Mouse (Mus musculus): ENCODE data around the gene Samd11. TPM values are rescaled to one million over a fixed set of nuclear protein-coding genes. Genes with fewer than 3 reads are reported as not detected.
A peak's percentile ranks its signal among the peaks of the same experiment; 100 is the strongest.

Gene Samd11
- 0.12 and 0.24 TPM in 2 replicates for polyA plus RNA-seq (2015; fragmentation: Nextera tagmentation; extraction: Ambion mirVana)

- TF ChIP-seq CTCF (IDR thresholded peaks at IDR 0.05) (no peak), EP300 (IDR thresholded peaks at IDR 0.05) (no peak)
- peak; percentile 13 for DNase-seq (ENCODE audit: low spot score)
- 5% methylated on average over 26 of the region's 26 CpGs for WGBS
- Histone ChIP-seq H3K4me2 (replicated peaks; ENCODE audit: low read depth, low read length) (no peak within 1 kb of the TSS), H3K27me3 (replicated peaks; ENCODE audit: insufficient read depth, low read length) (peaks cover 20% of the 10 kb centered on the region), H3K9me3 (ENCODE audit: low read length) (no peaks in the 10 kb centered on the region), H3K4me3 (ENCODE audit: low read depth, low read length) (no peak within 1 kb of the TSS; the same call in 1 of the 2 replicates), H3K4me1 (ENCODE audit: insufficient read depth, low read depth, low read length) (0 out of 2 replicates have a peak, but pooled peaks cover 2% of the 10 kb centered on the region), H3K27ac (ENCODE audit: low read length) (no peak within 1 kb of the TSS), H3K36me3 (ENCODE audit: insufficient read depth, low read length) (no peaks in the 10 kb centered on the region), H3K9ac (replicated peaks; ENCODE audit: low read depth) (no peak within 1 kb of the TSS)
- ATAC-seq, result peak; percentile 30; the same call in 1 of the 2 replicates
These were observed at the start of gene Samd11 for GRCm38 (mm10) chr4:156255078-156255839. Gene Samd11 (minus strand): TSS chr4:156255657.

DNA sequence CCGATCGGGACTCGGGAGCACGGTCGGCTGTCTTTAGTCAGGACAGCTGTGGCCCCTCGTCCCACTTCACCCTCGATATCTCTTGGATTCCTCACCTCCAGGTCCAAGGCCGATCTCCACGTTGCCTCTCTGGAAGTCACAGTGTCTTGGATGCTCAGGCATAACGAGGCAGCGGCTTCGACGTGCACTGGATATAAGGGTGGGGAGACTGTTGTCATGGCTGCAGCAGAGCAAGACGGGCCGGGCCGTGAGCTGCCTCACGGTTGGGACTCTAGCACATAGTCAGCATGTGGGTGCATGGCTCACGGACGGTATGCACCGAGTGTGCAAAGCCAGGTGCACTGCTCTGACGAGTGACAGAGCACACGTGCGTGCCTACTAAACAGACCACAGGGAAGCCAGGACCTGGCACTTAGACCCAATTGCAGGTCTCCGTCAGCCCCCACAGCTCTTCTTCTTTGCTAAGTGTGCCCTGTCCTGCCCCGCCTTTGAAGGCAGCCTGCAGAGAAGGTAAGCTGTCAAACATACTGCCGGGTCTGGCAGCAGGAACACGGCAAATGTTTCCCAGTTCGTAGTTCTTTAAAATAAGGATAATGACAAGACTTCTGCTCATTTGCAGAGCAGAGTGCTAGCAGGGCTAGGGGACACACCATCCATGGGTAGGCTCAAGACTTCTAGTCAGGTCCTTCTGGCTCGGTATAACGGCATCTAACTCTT, 938 bp downstream of the Samd11 start:
- no peak overlapping the region for H3K9ac ChIP-seq (replicated peaks; ENCODE audit: low read depth)
- 0 out of 2 replicates have a peak, but pooled peaks cover 2% of the 10 kb centered on the region for H3K4me1 ChIP-seq (ENCODE audit: insufficient read depth, low read depth, low read length)
- H3K27ac ChIP-seq (ENCODE audit: low read length), result no peak overlapping the region
- TF ChIP-seq CTCF (IDR thresholded peaks at IDR 0.05) (no peak), EP300 (IDR thresholded peaks at IDR 0.05) (no peak)
- peaks cover 20% of the 10 kb centered on the region for H3K27me3 ChIP-seq (replicated peaks; ENCODE audit: insufficient read depth, low read length)
- peak; percentile 55 for ATAC-seq
- WGBS, result 3% methylated on average over 28 of the region's 30 CpGs
- 0 out of 2 replicates have a peak overlapping the region, but pooled peaks have one; percentile 27 for H3K4me2 ChIP-seq (replicated peaks; ENCODE audit: low read depth, low read length)
- DNase-seq (ENCODE audit: low spot score), result peak; percentile 21
- no peaks in the 10 kb centered on the region for H3K9me3 ChIP-seq (ENCODE audit: low read length)
- H3K4me3 ChIP-seq (ENCODE audit: low read depth, low read length), result peak overlapping the region; percentile 5; the same call in 1 of the 2 replicates
- H3K36me3 ChIP-seq (ENCODE audit: insufficient read depth, low read length), result no peaks in the 10 kb centered on the region

DNA sequence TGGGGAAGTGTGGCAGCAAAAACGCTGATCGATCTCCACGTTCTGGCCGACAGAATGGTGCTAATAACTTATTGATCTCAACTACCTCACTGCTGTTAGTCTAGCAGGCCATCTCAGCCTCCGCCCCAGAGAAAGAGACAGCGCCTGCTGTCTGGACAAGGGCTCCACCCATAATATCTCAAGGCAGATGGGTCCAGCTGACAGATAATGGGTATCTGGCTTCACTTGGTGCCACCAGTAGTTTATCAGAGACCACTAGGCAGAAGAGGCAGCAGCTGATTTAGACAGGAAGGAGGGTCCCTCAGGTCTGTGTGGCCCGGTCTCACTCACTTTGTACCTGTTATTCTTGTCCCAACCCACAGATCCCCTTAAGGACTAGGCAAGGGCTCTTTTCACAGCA, 2.4 kb downstream of the Samd11 start:
- H3K4me1 ChIP-seq (ENCODE audit: insufficient read depth, low read depth, low read length), result 0 out of 2 replicates have a peak, but pooled peaks cover 2% of the 10 kb centered on the region
- no peak overlapping the region for H3K9ac ChIP-seq (replicated peaks; ENCODE audit: low read depth)
- TF ChIP-seq CTCF (IDR thresholded peaks at IDR 0.05) (no peak), EP300 (IDR thresholded peaks at IDR 0.05) (no peak)
- H3K27me3 ChIP-seq (replicated peaks; ENCODE audit: insufficient read depth, low read length), result peaks cover 20% of the 10 kb centered on the region
- DNase-seq (ENCODE audit: low spot score) (no peak), ATAC-seq (no peak)
- 41% methylated on average over 7 of the region's 7 CpGs for WGBS
- H3K4me2 ChIP-seq (replicated peaks; ENCODE audit: low read depth, low read length), result no peak overlapping the region
- no peak overlapping the region for H3K4me3 ChIP-seq (ENCODE audit: low read depth, low read length)
- H3K9me3 ChIP-seq (ENCODE audit: low read length), result no peaks in the 10 kb centered on the region
- no peaks in the 10 kb centered on the region for H3K36me3 ChIP-seq (ENCODE audit: insufficient read depth, low read length)
- no peak overlapping the region for H3K27ac ChIP-seq (ENCODE audit: low read length)

- Histone ChIP-seq H3K4me1 (ENCODE audit: insufficient read depth, low read depth, low read length) (0 out of 2 replicates have a peak, but pooled peaks cover 2% of the 10 kb centered on the region), H3K4me3 (ENCODE audit: low read depth, low read length) (no peak overlapping the region), H3K36me3 (ENCODE audit: insufficient read depth, low read length) (no peaks in the 10 kb centered on the region), H3K4me2 (replicated peaks; ENCODE audit: low read depth, low read length) (no peak overlapping the region), H3K27me3 (replicated peaks; ENCODE audit: insufficient read depth, low read length) (peaks cover 20% of the 10 kb centered on the region), H3K27ac (ENCODE audit: low read length) (no peak overlapping the region), H3K9ac (replicated peaks; ENCODE audit: low read depth) (no peak overlapping the region), H3K9me3 (ENCODE audit: low read length) (no peaks in the 10 kb centered on the region)
- WGBS, result 45% methylated on average over 3 of the region's 3 CpGs
- TF ChIP-seq EP300 (IDR thresholded peaks at IDR 0.05), result no peak
- no peak for TF ChIP-seq CTCF (IDR thresholded peaks at IDR 0.05)
- DNase-seq (ENCODE audit: low spot score) (no peak), ATAC-seq (no peak)
These were observed 2.8 kb downstream of the Samd11 start for GRCm38 (mm10) chr4:156252619-156253018.

- no peak for DNase-seq (ENCODE audit: low spot score)
- Histone ChIP-seq H3K9me3 (ENCODE audit: low read length) (no peaks in the 10 kb centered on the region), H3K4me3 (ENCODE audit: low read depth, low read length) (no peak overlapping the region), H3K4me1 (ENCODE audit: insufficient read depth, low read depth, low read length) (0 out of 2 replicates have a peak, but pooled peaks cover 2% of the 10 kb centered on the region), H3K27me3 (replicated peaks; ENCODE audit: insufficient read depth, low read length) (peaks cover 20% of the 10 kb centered on the region), H3K27ac (ENCODE audit: low read length) (no peak overlapping the region), H3K4me2 (replicated peaks; ENCODE audit: low read depth, low read length) (no peak overlapping the region), H3K36me3 (ENCODE audit: insufficient read depth, low read length) (no peaks in the 10 kb centered on the region), H3K9ac (replicated peaks; ENCODE audit: low read depth) (no peak overlapping the region)
- WGBS, result 35% methylated on average over 7 of the region's 7 CpGs
- ATAC-seq, result no peak
- TF ChIP-seq CTCF (IDR thresholded peaks at IDR 0.05) (no peak), EP300 (IDR thresholded peaks at IDR 0.05) (no peak)
These were observed 3.3 kb downstream of the Samd11 start for GRCm38 (mm10) chr4:156252140-156252539.

DNA sequence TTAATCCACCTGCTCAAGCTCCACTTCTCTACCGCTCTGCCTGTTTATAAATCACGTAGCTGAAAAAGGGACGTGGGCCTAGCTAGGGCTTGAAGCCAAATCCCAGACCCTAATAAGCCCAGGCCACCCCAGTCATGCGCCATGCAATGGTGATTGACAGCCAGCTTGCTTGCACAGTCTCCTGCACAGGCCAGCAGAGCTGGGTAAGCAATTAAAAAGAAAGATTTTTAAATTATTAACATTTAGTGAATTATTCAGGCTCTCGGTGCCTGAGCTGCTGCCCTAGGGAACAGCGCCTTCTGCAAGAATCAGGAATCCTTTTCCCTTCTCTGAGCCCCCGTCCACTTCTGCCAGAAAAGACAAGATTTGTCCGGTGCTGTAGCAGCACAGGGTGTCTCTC, 4.4 kb downstream of the Samd11 start:
- TF ChIP-seq EP300 (IDR thresholded peaks at IDR 0.05), result no peak
- no peak for TF ChIP-seq CTCF (IDR thresholded peaks at IDR 0.05)
- H3K4me3 ChIP-seq (ENCODE audit: low read depth, low read length), result no peak overlapping the region
- no peak overlapping the region for H3K27ac ChIP-seq (ENCODE audit: low read length)
- H3K9ac ChIP-seq (replicated peaks; ENCODE audit: low read depth), result no peak overlapping the region
- 62% methylated on average over 8 of the region's 8 CpGs for WGBS
- H3K4me1 ChIP-seq (ENCODE audit: insufficient read depth, low read depth, low read length), result 0 out of 2 replicates have a peak, but pooled peaks cover 2% of the 10 kb centered on the region
- H3K4me2 ChIP-seq (replicated peaks; ENCODE audit: low read depth, low read length), result no peak overlapping the region
- H3K9me3 ChIP-seq (ENCODE audit: low read length), result no peaks in the 10 kb centered on the region
- ATAC-seq (no peak), DNase-seq (ENCODE audit: low spot score) (no peak)
- no peaks in the 10 kb centered on the region for H3K36me3 ChIP-seq (ENCODE audit: insufficient read depth, low read length)
- peaks cover 20% of the 10 kb centered on the region for H3K27me3 ChIP-seq (replicated peaks; ENCODE audit: insufficient read depth, low read length)
